Mouse (Mus musculus): ENCODE results near the gene Upp2.
A peak's percentile ranks its signal among the peaks of the same experiment; 100 is the strongest.

The Upp2 gene

DNA sequence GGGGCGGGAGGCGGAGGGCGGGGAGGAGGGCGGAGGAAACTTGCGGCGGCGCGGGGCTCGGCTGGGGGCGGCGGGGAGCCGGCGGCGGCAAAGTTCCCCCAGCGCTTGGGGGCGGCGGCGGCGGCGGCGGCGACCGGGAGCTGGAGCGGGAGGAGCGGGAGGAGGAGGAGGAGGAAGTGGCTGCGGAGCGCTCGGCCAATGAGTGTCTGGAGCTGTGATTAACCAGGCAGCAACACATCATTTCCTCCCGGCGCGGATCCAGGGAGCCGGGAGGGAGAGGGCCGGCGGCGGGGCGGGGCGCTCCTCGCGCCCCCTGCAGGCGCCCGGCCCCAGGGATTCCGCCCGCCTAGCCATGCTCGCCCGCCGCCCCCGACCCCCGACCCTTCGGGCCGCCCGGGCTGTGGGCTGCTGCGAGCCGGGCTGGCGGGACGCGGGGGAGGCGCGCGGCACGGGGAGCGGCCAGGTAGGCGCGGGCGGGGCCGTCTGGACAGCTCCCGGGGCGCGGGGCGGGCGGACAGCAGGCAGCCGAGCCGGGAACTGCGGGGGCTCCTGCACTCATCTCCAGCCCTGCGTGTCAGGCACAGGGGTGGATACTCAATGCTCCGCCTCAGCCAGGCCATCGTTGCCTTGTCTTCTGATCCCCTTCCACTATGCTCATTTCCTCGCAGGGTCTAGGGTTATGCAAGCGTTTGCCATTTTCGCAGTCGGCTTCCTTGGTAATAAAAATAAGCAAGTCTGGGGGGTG is at the start of gene Upp2, which contains the start of gene Acvr1:
Gene Upp2, plus strand, starts transcription at position 233 of the 745 bp plus-strand sequence.
Gene Acvr1, minus strand, starts transcription at position 92 of the 745 bp plus-strand sequence.
- DNase-seq (ENCODE audit: low spot score): peak; percentile 81

DNA sequence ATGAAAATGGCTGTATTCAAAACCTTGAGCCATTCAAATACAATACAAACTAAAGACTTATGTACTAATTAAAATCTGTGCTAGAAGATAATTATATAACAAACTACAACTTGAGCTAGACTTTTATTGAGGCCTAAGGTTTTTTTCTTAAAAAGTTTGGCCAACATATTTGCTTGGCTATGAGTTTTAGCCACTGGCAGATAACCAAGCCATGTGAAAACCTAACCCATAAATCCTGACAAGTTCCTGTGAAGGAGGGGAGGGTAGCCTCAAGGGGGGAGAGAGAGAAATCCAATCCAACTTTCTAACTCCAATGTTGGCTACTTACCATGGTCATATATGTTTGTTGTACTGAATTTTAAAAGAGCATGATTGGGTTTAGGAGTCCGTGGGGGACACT is 48.6 kb upstream of the Upp2 start:
- no peak for DNase-seq (ENCODE audit: low spot score)

DNA sequence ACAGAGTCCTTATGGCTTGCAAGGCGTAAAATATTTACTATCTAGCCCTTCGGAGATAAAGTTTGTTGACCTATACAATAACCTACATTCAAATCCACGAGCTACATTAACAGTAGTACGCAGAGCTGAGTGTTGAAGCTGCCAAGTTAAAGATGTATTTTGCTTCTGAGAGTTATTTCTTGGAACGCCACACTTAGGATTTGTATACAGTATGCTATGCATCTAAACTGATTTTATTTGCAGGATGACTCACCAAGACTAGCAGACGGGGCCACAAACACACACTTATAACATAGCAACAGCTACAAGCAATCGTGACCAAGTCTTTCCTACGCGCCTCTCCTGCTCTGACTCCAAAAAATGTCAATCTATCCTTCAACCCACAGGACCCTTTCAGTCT is 46.4 kb upstream of the Upp2 start:
- no peak for DNase-seq (ENCODE audit: low spot score)

DNA sequence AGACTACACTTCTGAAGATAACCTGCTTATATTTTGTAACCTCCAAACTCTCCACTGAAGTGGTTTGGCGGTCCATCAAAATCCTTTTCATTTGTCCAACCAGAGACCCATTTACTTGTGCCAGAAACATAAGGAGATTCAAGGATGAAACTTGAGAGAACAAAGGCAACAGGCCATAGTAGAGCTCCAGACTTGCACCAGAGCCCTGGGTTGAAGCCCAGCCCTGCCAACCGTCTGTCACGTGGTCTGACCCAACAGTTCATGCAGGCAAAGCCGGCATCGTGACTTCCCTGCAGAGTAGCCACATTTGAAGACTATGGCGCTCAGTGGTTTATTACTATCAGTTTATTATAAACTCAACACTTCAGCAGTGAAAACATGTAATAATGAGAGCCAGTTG is 45.5 kb upstream of the Upp2 start:
- DNase-seq (ENCODE audit: low spot score): no peak

DNA sequence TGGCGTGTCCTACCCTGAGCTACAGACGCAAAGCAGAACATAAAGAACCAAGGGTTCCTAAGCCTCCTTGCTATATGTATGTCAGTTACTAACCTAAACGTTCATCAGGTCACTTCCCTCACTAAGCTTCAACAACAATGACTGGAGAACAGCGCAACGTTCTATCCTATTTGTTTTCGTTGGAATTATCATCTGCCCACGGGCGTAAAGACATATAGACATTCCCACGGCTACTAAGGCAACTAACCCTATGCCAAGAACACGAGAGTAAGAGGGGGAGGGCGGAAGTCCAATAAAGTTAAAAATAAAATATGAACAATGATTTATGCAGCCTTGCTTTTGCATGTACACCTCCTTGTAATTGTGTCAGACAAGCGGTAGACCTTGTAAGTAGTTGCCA is 44.0 kb upstream of the Upp2 start:
- no peak for DNase-seq (ENCODE audit: low spot score)

DNA sequence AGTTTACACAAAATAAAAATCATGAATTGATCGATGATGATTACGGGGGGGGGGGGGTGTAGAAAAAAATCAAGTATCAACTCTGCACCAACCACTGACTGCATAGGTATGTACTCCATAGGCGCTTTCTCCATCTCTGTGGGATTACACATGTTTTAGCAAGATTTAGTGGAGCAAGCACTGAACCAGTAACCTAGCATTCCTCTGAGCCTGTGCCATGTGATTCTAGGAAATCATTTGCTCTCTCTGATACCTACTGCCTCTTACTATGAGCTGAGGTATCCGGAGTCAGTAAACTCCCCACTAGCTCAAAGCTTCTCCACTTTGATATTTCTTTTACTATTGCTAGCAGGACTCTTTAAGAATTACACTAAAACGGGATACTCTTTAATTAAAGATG is 43.2 kb upstream of the Upp2 start:
- no peak for DNase-seq (ENCODE audit: low spot score)

DNA sequence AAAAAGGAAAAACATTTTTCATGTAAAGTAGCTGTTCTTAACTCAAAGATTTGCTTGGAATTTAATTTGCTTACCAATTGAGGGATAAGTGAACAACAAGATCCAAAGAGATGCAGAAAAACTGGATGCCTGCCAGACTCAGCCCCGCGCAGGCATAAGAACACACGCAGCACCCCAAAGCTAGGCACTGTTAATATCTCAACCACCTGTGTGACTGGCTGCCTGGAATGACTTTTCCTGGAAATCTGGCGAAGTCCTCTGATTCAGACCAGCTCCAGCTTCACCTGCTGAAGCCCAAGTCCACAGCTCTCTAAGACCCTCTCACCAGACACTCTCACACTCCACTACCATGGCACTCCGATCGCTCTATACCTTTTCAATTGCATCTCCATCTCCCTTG is 42.7 kb upstream of the Upp2 start:
- no peak for DNase-seq (ENCODE audit: low spot score)

DNA sequence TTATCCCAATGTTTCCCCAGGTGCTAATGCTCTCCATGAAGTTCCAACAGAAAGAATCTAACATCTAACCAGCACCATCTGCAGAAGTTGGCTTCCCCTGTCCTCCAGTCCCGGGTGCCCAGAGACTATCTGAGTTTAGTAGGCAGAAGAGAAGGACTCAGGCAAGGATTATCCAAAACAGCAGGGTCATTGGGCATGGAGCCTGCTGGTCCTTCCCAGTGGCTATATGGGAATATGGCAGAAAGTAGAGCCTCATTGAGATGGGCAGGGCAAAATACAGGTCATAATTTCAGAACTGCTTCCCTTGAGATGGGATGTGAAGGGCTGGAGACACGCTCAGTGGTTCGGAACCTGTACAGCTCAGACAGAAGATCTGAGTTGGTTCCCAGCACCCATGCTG is 39.3 kb upstream of the Upp2 start:
- no peak for DNase-seq (ENCODE audit: low spot score)

DNA sequence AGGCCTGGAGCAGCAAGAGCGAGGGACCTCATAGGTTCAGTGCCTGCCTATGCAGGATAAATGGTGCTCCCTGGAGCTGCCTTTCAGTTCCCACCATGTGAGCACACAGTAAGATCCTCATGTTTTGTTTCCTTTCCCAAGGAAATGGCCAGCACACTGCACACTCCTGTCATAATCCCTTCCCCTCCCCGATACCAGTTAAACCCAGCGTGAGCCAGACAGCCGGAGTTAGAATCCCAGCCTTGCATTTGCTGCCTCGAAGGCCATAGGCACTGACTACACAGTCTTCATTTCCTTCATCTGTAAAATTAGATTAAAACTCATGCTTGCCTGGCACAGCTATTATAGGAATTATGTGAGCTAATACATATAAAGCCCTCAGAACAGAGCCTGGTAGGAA is 37.7 kb upstream of the Upp2 start:
- DNase-seq (ENCODE audit: low spot score): no peak

DNA sequence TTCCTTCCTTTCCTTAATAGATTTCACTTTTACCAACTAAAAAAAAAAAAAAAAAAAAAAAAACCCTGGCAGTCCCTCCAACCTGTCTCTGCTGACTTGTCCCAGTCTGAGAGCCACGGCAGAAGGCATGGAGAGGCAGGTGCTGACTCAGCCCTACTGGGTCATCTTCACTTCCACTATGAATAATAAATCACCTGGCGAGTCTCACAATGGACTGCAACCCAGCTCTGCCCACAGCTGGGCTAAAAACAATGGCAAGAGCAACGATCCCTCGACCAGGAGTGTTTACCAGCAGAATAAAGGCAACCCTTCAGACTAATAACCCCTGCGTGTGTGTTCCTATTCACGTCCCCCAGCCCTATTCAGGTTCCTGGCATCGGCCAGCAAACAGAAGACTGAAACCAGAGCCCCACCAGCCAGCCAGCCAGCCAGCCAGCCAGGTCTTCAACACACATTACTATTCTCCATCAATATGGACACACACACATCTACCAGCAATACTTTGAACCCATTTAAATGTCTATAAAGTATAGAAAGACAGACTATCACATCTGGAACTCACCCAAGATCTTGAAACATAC is 37.1 kb upstream of the Upp2 start:
- DNase-seq (ENCODE audit: low spot score): no peak

DNA sequence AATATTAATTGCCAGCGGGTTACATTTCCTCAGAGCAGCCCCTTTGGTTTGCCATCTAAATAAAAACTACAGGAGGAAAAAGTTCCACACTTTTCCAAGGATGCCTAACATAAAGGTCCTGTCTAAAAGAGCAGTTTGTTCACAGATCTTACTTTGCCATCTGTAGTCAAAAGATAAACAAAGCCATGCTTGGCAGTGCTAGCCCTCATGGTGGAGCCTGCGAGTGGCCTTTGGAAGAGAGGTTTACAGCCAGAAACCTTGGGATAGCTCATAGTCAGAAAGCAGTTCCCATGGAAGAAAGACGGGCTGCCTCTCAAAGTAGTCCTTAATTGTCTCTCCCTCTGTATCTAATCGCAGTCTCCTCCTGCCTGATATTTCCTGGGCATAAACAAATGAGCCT is 36.6 kb upstream of the Upp2 start:
- DNase-seq (ENCODE audit: low spot score): no peak

DNA sequence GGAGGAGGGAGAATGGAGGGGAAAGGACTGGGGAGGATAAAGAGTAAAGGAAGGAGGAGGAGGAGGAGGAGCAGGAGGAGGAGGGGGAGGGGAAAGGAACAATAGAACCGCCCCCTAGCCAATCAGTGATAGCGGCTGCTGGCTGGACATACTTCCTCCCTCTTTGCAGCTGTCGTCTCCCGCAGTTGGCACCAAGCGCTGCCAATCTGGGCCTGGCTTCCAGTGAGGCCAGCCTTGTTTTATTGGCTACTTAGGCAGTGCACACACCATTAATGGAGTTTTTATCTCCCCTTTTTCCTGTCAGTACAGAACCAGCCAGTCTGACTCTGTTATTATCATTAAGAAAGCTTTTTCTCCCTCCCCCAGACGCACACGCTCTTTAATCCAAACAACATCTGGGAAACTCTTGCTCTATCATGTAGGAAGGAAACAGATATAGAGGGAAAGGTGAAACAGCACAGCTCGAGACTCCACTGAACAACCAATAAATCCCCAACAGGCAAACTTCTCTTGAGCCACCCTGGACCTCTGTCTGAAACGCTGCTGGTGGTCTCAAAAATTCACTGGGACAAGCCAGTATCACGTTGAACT is 34.7 kb upstream of the Upp2 start:
- DNase-seq (ENCODE audit: low spot score): peak; percentile 75

DNA sequence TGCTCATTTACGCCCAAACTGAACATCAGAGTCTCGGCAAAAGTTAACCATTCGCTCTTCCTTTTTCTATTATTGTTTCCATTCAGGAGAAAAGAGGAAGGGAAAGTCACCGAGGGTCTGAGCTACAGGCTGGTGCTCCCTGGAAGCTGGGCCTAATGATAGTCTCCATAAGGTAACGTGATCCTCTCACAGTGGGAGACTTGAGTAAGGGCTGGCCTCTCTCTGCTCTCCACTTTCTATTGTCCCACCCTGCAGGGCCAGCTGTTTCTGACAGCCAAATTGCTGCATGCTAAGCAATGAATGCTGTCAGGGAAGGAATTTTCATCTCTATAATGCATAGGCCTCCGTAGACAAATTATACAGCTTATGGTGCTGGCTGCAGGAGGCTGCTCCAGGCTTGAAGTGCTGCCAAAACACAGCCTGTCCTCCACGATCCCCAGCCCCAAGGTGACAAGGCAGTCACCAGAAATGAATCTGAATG is 33.5 kb upstream of the Upp2 start:
- no peak for DNase-seq (ENCODE audit: low spot score)

DNA sequence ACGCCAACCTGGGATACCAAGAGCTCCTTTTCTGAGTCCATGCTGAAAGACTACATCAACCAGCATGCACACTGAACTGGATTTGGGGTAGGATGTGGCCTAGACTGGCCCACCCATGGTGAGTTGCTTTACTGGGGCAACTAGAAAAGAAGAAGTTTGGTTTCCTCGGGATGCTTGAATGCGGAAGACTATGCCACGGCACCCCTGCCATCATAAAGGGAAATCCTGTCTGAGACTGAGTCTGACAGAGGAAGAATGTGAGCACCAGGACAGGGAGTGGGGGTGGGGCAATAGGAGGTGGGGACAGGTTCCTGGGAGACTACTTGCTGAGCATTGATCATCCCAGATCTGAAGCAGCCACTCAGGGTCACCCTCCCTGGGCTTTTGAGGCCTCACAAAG is 32.7 kb upstream of the Upp2 start:
- DNase-seq (ENCODE audit: low spot score): no peak

DNA sequence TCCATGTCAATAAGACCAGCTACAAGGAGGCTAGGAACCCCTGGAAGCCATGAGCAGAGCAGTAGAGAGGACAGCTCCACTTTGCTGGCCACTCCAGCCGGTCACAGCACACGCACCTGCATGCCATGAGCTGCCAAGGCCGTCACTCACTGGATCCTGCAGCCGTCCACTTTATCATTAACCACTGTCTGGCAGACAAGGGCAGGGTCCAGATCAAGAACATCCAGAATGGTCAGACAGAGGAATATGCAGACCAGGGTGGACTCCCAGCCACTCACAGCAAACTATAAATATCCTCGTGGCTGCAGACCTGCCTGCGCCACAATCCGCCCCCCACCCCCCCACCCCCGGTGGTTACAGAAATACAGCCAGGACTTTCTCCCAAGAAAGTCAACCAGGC is 31.9 kb upstream of the Upp2 start:
- no peak for DNase-seq (ENCODE audit: low spot score)

DNA sequence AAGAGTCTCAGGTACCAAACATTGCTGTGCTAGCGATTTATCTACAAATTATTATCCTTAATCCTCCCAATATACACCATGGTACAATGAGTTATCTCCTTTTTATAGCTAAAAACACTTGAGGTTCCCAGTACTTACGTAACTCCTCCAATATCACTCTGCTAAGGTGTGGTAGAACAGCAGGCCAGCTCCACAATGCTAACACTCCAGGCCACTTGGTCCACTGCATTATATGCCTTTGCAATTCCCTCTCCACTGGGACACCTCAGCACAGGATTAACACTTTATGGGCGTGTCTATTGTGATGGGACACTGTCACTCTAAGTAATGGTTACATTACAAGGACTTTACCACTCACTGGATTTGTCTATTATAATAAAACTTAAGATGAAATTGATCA is 30.3 kb upstream of the Upp2 start:
- no peak for DNase-seq (ENCODE audit: low spot score)

DNA sequence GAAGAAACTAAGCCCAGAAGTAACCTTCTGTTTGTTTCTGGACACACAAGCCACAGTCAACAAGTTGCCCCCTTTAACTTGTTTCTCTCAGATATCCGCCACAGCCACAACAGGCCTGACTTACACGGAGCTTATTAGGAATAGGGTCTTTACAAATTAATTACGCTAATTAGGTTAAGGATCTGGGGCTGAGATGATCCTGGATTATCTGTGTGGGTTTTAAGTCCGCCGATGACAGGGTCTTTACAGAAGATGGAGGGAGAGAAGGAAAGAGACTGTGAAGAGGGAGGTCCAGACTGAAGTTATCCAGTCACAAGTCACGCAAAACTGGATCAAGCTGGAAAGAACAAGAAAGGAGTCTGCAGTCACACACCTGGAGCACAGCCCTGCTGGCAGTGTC is 28.9 kb upstream of the Upp2 start:
- DNase-seq (ENCODE audit: low spot score): no peak

DNA sequence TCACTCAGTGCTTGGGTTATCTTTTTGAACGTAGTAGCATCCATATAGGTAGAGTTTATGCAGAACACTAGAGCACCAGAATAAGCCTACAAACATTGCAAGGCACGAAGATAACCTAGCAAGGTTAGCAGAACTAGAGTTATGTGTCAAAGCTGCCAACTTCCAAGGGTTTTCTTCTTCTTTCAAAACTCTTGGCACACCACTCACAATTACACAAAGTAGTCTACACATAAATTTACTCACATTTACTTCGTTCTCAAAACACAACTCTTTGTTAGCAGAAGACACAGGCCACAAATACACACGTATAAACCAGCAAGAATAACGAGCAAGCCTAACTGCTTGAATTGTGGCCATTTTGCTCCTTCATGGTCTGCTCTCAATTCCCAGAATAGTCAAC is 23.8 kb upstream of the Upp2 start:
- no peak for DNase-seq (ENCODE audit: low spot score)

DNA sequence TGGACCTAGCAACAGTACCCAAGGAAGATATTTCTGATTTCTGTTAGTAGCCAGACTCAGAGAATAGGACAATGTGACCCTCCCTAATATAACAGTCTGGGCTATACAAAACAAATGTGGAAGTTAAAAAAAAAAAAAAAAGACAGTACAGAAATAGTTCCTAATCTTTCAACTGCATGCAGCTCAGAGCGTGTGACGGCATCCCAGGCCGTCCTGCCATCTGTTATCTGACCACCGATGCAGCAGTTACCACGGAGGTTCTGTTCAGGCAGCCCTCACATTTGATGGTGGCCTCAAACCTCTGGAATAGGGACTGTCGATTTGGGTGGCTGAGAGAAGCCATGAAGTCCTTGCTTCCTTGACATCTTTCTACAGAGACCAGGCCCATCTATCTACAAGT is 22.7 kb upstream of the Upp2 start:
- DNase-seq (ENCODE audit: low spot score): no peak

DNA sequence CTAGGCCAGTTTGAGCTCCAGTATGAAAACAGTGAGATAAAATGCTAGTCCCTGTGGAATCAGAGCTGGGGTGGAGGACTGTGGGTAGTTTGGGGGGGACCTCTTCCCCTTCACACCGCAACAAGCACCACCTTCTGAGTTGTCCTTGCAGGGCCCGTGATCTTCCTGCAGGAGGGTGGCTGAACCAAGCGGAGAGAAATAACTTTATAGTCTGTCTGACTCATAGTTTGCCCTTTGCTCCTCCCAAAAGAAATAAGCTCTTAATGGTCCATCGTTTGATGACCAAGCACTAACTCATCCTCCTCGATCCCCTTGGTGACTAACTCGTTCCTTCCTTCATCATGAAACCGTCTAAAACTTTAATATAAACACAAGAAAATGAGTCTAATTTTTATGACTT is 20.8 kb upstream of the Upp2 start:
- DNase-seq (ENCODE audit: low spot score): no peak

DNA sequence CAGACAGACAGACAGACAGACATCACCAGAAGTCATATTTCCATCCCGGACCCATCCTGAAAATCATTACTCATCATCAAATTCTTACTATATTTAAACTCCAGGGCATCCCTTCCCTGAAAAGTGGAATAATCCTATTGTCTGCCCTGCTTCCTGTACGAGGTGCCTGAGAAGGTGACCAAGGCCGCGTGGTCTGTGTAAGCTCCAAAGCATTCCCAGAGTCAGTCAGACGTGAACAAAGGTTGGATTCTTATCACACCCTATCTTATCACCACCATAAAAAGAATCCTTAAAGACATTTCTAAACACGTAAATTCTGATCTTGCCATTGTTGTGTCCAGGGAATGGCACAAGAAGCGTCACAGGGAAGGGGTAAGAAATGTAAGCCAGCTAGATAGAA is 18.2 kb upstream of the Upp2 start:
- no peak for DNase-seq (ENCODE audit: low spot score)

DNA sequence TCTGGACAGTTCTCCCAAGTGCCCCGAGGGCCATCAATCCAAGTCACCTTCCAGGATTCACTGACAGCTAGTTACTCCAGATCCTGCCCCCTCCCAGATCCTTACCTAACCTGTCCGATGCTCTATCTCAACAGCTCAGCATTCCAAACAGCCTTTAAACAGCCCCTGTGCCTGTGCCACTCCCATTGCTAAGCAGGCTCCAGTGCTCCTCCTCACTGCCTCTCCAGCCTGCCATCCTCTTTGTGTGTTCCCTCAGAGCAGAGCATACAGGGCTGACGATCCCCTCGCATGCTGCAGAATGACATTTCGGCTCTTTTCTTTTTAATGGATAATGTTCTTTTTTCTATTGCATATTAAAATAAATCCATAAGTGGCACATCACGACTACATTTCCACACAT is 17.1 kb upstream of the Upp2 start:
- no peak for DNase-seq (ENCODE audit: low spot score)

DNA sequence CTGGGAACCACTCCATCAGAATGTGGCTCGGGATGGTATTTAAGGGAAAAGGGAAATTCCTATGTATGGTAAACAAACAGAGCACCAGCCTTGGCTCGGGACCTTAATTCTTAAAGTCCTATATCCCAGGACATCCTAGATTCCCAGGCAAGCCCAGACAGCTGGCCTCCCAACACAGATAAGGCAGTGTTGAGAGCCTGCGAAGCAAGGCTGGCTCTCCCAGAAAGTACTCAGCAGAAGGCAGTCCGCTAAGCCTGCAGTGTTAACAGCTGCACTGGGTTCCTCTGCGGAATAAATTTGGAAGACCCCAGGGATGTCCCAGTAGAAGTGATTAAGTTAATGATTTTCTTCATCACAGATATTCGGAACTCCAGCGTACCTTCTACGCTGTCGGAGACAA is 16.6 kb upstream of the Upp2 start:
- no peak for DNase-seq (ENCODE audit: low spot score)

DNA sequence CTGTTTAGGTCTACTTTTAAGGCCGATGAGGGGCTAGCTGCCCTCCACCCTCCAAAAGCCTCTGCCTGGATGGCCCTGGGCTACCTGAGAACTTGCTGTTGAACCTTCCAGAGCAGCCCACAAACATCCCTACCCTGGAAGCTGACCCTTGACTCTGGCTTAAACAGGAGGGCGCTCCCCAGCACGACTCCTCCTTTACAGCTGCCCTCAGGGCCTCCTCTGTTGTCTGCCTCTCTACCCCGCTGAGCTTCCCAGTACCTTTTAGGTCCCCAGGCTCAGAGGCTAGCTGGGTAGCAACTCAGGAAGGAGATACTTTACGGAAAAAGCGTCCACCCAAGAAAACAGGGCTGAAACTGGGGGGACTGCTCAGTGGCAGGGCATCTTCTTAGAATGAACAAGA is 15.2 kb upstream of the Upp2 start:
- DNase-seq (ENCODE audit: low spot score): no peak
